Mouse (Mus musculus) large intestine, adult 2 months (tissue): ENCODE measurements at regions not wholly inside any gene's neighbourhood (a gene's known extent, or its start where the extent isn't known, plus 50 kb on each side); places are given as distances from the start of the nearest gene placed in this dataset.
"Not testable (repeated sequence)": the region's sequence is repeated elsewhere in the genome, so short reads cannot be mapped to it uniquely, and the experiment has no call there.

Source experiments
- DNase-seq: peaks from one replicate; pipeline ENCODE4 v3.0.0-alpha.2; 2012; ENCODE audit warnings: low read depth, low spot score
- WGBS: fragments of 180-500 bp; shearing (Covaris S2); methylation state at CpG from one replicate; pipeline ENCODE4 v1.1.7; 2018; 5-methylcytosine and 5-hydroxymethylcytosine counted together

DNA sequence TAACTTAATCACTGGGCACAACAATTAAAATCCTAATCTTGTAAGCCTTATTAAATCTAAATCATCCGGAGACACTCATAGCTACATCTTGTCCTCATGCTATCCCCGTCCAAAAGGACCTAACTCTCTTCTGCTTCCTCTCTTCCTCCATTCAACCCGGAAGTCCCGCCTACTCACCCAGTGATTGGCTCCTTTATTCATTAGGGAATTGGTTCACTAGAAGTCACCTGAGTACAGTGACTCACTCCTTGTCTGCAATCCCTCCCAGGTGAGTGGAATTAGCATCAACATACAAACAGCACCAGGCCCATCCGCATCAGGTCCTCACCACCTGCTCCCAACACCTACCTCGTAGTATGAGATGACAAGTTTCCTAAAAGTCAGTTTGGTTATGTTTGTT, 114.5 kb downstream of the Enc1 start:
- 93% methylated on average over 6 of the region's 6 CpGs for WGBS

GRCm38 (mm10) chr13:97347696-97348095, 106.8 kb downstream of the Enc1 start:
- no peak for DNase-seq
- WGBS: 34% methylated on average over 7 of the region's 7 CpGs

More for the DNA sequence above, 114.5 kb downstream of the Enc1 start:
- DNase-seq: not testable (repeated sequence)

DNA sequence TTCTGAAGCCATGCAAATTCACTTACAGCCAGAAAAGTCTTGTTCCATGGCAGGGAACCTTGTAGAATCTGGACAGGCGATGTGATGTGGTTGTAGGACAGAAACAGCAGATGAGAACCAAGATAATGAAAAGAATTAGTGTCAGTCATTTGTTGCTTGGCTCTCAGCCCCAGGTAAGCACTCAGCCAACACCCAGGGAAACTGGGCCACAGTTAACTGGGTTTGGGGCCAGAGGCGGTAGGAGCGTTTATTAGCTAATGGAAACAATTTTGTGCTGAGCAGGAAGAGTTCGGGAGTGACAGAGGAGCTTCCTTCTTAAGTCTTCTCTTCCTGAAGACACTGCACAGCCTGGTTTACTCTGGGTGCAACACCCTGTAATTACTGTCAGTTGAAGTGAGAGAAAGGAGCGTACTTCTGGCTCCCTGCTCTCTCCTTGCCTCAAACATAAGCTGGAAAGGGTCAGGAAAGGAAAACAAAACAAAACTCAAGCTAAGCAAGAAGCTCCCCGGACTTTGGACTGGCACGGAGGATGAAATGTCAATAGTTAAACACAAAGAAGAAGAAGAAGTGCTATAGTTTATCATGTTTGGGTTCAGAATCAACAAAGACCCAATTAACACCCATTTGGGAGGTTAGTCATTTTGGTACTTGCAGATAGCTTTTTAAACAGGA, 100.4 kb downstream of the Enc1 start:
- 16% methylated on average over 7 of the region's 7 CpGs for WGBS
- no peak for DNase-seq

DNA sequence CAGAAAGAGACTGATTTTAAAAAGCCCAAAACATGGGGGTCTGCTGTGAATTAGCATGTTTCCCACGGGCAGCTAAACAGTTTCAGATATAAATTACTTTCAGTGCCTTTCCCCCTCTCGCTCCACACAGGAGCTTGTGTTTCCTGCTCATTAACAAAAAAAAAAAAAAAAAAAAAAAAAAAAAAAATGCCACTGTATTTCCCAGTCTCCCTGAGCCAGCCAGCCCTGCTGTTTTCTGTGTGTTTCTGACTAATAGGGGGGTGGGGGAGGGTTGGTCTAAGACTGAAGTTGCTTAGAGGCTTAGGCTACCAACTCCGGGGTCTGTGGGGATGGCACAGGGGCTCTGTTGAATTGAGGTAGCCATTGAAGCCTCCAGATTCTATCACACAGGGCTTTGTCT, 97.0 kb downstream of the Enc1 start:
- no peak for DNase-seq
- 35% methylated on average over 3 of the region's 3 CpGs for WGBS

DNA sequence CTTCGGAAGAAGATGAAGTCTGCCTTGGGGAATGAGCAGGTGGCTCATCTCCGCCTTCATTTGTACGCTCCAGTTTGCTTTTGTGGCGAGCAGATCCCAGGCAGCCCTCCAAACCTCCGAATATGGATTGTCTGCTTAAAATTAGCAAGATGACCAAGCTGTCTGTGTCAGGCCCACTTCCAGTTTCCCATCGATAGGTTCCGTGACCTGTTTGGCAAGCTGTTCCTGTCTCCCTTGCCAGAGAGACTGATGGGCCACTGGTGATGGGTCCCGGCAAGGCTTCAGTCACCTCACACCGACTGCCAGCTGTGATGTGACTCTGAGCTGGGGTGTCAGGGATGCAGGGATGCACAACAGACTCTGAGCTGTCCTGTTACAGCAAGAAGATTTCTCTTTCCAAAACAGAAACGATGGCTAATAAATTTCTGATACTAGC, 96.4 kb downstream of the Enc1 start:
- 64% methylated on average over 10 of the region's 10 CpGs for WGBS
- DNase-seq: no peak

- 45% methylated on average over 10 of the region's 10 CpGs for WGBS
Observed at GRCm38 (mm10) chr13:97333801-97334534, 93.1 kb downstream of the Enc1 start.

DNA sequence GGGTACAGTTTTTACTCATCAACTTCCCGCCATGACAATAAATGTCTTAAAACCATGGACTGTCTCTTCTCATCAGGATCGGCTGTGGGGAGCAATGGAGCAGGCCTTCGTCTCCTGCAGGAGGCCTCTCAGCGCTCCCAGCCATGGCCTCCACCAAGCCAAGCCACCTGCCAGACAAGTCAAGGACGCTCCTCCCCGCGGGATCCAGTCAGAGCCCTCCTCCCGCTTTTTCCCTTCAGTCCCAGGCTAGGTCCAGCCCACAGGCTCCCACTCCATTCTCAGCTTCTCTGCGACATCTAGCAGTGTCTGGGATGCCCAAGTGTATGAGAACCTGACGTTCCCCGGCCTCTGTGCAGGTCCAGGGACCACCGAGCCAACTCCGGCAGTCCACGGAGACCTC, 90.2 kb downstream of the Enc1 start:
- DNase-seq: no peak
- WGBS: 96% methylated on average over 14 of the region's 14 CpGs

More at GRCm38 (mm10) chr13:97333801-97334534, 93.1 kb downstream of the Enc1 start:
- no peak for DNase-seq

DNA sequence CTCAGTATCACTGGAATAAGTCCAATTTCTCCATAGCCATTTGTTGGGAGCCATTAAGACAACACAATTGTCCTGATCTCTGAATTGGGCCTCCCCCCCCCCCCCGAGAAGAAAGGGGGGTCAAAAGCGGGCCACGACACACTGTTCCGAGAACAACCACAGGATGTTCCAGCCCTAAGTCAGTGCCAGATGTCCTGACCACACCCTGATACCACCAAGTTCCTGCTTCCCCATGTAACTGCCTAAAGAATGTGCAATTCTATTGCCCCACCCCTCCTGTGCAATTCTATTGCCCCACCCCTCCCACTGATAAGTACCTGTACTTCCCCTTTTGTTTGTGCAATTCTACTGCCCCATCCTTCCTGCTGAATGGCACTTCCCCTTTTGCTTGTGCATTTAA, 80.4 kb downstream of the Enc1 start:
- WGBS: 81% methylated on average over 4 of the region's 4 CpGs
- not testable (repeated sequence) for DNase-seq

- DNase-seq: no peak
- WGBS: 53% methylated on average over 4 of the region's 4 CpGs
Observed at GRCm38 (mm10) chr13:97320756-97321155, 79.9 kb downstream of the Enc1 start.

DNA sequence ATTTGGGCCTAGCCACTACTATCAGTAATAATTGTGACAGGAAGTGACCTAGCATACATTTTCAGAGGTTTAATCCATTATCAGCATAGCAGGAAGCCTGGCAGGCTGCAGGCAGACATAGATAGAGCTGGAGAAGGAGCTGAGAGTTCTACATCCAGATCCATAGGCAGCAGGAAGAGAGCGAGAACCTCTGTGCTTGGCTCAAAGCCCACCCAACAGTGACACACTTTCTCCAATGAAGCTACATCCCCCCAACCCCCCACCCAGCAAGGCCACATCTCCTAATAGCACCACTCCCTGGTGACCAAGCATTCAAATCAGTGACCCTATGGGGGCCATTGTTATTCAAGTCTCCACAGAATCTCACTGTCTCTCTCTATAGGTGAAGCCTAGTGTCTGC, 79.4 kb downstream of the Enc1 start:
- no peak for DNase-seq
- 95% methylated on average over 1 of the region's 1 CpGs for WGBS

- WGBS: 36% methylated on average over 3 of the region's 3 CpGs
- DNase-seq: no peak
Observed at GRCm38 (mm10) chr13:97317633-97318032, 76.7 kb downstream of the Enc1 start.

DNA sequence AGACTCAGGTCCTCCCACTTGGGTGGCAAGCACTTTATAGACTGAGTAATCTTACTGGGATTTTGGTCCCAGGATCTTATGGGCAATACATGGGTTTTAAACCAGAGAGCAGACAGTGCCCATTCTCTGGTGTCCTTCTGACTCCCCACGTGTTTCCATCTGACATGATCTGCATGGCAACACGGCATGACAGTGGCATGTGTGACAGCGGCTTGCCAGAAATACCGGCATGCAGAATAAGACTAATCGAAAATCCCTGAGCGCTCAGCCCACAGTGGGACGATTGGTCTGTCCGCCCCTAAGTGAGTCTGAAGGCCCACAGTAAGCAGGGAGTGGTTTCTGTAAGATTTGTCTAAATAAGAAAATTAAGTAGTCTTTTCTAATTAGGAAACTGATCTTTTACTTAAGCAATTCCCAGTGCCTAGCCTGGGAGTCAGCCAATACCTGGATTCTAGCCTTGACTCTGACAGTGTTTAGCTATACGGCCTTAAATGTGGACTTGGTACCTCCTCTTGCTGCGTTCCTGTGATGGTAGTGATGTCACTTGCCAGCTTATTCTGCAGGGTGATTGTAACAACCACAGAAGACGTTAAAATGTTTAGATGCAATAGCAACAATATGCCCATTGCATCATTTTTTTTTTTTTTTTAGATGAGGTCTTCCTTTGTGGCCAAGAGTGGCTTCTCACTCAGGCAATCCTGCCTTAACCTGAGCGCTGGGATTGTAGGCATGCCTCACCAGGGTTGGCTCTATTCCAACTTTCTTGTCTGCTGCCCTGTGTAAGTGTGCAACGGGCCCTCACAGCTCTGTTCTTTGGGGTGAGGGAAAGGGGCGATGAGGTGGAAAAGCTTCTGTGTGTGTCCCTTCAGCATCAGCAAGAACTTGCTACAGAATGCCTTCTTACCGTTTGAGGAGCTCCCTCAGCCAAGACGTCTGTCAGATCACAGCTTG, 71.8 kb downstream of the Enc1 start:
- 63% methylated on average over 16 of the region's 16 CpGs for WGBS
- DNase-seq: no peak

DNA sequence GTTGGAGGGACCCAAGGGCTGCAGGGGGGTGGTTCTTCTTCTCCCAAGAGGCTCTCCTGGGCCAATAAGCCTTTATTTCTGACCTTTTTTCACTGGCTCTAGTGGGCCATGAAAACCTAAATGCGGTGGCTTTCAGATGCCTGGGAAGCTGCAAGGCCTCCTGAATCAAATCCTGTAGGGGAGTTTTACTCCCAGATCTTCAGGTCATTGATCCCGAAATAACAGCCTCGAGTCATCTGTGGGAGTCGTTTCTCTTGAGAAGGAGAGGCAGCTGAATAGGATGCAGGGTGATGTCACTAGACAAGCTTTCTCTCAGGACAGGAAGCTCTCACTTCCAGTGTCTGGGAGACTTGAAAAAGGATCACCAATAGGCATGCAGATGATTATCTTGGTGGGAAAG, 70.4 kb downstream of the Enc1 start:
- 42% methylated on average over 4 of the region's 4 CpGs for whole genome bisulfite sequencing
- no peak for DNase-seq

DNA sequence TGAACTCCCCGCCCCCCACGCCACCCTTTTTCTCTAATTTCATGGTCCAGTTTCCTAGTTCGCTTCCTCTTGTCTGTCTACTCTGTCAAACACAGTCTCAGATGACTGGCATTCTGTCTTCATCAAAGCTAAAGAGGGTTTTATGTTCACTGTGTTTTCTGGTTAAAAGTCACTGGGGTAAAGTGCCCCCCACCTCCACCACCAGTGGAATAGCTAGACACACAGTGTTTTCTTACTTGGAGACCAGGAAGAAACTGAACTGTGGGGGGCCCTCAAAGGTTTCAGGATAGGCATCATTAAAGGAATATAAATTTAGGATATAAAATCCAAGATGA, 69.9 kb downstream of the Enc1 start:
- no peak for DNase-seq
- 34% methylated on average over 3 of the region's 3 CpGs for WGBS

DNA sequence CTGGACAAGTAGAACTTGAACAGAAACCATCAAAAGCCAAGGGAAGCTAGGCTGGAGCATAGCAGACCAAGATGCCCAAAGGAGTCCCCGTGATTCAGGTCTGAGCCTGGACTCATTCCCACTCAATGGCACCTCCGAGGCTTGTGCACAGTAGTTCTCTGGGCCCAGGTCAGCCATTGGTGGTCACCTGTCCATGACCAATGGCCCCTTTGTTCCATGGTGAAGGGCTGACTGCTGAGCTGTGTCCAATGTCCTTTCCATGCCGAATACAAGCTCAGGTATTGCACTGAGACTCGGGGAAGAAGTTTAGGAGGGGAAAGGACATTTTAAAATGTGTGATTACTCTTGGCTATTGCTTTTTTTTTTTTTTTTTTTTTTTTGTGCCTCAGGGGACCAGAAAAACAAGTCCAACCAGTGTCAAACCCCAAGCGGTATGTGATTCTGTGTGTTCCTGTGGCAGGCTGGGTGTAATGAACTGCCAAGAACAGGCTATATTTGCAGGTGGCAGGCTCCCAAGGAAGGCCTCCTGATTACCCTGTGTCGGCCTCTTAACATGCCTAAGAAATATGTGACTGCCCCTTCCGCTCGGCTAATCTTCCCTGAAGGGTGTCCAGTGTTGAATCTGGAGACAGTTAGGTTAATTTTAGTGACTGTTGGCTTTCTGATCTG, 69.4 kb downstream of the Enc1 start:
- no peak for DNase-seq
- WGBS: 30% methylated on average over 8 of the region's 8 CpGs

- WGBS: 59% methylated on average over 3 of the region's 3 CpGs
Observed at GRCm38 (mm10) chr13:97309411-97309810, 68.5 kb downstream of the Enc1 start.

DNA sequence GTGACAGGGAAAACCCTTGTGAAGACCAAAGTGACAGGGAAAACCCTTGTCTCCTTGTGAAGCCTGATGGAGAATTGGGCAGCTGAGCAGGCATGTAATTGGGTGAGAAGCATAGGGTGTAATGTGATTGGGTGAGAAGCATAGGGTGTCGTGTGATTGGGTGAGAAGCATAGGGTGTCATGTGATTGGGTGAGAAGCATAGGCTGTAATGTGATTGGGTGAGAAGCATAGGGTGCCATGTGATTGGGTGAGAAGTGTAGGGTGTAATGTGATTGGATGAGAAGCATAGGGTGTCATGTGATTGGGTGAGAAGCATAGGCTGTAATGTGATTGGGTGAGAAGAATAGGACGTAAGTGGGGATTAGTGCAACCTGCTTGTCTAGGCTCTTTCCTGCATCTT, 67.5 kb downstream of the Enc1 start:
- WGBS: 98% methylated on average over 2 of the region's 2 CpGs
- DNase-seq: no peak

More at GRCm38 (mm10) chr13:97309411-97309810, 68.5 kb downstream of the Enc1 start:
- DNase-seq: no peak
